Mouse (Mus musculus): ENCODE measurements around the gene Abhd2.
"Not testable (repeated sequence)": the region's sequence is repeated elsewhere in the genome, so short reads cannot be mapped to it uniquely, and the experiment has no call there.

Gene Abhd2

DNA sequence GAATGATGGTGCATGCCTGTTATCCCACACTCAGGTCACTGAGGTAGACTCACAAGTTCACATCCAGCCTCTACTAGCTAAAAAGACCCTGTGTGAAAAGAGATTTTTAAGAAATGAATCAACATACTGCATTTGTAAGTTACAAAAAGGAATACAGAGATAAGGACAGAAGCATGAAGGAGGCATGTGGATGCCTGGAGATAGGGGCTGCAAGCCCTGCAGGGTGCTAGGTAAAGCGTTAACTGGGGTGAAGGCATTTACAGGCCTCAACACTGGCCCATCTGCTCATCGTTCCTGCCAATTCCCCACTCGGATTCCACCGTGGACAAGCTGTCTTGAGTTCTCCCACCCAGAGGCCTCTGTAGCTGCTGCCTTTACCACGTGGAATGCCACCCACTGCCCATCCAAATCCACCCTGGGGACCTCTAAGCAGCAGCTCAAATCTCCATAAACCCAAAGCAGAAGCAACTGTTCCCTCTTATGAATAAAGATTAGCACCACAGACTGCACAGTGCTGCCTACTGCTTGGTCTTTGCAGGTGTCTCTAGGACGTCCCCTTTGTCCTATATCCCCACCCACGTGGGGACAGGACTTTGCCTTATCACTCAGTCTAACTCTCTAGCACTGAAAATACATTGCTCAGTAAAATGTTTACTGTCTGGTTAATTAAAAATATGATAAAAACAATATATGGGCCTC is 5.2 kb upstream of the Abhd2 start:
- DNase-seq (ENCODE audit: low spot score): no peak

GRCm38 (mm10) chr7:79268897-79269296 is 4.1 kb upstream of the Abhd2 start:
- DNase-seq (ENCODE audit: low spot score): no peak

- no peak for DNase-seq (ENCODE audit: low spot score)
Observed at GRCm38 (mm10) chr7:79269411-79269810, 3.6 kb upstream of the Abhd2 start.

GRCm38 (mm10) chr7:79269866-79270265 is 3.1 kb upstream of the Abhd2 start:
- no peak for DNase-seq (ENCODE audit: low spot score)

DNA sequence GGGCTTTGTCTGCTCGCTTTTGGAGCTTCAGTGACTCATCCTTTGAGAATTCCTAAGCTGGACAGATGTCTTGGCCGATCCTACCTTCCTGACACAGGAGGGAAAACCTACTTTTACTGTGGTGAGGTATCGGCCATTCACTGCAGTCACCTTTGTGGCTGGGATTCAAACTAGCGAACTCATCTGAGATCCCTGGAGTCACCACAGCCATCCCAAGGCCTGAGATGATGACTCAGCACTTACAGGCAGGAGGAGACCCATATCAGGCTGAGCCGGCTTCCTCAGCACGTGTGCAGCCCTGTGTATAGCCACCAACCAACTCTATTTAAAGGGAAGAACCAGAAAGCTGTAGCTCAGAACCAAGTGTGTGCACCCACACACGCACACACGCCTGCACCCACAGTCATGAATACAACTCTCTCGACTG is 2.0 kb upstream of the Abhd2 start:
- DNase-seq (ENCODE audit: low spot score): no peak

DNA sequence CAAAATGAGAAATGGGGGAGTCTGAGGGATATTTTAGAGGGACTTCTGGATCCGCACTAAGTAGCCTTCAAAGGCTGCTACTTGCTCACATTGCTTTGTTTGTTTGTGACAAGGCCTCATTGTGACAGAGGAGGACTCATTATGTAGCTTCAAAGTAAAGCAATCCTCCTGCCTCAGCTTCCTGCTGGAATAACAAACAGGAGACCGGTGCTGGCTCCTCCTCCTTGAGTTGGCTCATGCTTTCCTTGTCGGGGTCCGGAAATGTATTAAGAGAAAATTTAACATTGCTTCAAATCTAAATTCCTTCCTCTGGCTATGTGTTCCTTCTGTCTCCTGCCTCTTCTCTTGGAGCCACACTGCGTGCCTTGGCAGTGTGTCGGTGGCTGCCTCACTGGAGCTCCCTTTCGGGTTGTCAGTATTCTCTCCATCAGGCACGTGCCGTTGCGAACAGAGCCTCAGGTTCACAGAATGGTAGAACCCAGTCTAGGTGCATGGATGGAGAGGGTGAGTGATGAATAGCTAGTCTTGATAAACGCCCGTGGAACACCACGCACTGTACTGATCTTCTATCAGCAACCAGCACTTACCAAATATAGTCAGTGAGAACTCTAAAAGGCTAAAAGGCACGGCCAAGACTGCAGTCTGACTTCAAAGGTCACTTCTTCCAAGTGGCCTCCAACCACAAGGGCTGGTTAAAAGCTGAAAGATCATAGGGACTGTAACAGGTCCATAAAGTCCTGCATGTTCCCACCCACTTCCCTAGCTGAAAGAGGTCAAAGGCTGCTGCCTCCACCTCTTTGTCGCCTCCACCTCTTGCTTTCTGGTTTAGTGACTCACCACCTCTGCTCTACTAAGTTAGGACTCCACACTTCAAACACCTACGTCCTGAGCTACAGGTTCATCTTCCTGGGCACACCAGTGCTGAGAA is 874 bp upstream of the Abhd2 start:
- DNase-seq (ENCODE audit: low spot score): no peak

GRCm38 (mm10) chr7:79273738-79274472 is 906 bp downstream of the Abhd2 start:
- DNase-seq (ENCODE audit: low spot score): no peak

DNA sequence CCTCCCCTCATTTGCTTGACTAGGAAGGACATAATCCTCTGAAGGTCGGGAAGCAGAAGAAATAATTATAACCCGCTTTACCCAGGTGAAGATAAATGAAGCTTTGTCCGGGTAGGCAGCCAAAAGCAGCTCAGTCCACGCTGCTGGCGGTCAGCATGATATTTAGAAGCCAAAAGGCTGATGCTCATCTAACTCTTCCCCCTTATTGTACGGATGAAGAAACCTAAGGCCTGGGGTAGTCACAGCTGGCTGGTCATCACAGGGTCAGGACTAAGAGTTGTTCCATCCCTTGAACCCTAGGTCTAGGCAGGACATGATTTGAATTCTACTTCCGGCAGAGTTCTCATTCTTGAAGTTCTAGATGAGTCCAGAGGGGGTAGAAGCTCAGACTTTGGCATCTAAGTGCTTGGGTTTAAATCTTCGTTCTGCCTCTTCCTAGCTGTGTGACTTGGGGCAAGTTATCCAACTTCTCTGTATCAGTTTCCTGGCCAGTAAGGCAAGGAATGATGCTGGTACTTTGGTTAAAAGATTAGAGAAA is 1.5 kb downstream of the Abhd2 start:
- no peak for DNase-seq (ENCODE audit: low spot score)

DNA sequence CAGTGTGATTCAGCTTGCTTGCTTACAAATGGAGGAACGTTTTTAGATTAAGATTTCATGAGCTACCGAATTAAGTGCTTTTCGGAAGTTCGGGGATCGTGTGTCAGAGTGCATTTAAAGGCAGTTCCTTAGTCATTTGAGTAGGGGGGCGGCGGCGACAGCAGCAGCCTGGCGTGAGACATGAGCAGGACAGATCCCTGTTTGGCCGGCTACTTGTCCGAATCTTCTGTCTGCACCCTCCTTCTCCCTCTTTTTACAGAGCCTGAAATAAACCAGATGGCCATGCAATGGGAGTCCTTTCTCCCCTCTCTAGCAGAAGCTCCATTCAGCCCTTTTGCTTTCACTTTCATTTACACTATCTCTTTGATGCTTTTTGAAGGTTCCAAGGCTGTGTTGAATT is 2.3 kb downstream of the Abhd2 start:
- DNase-seq (ENCODE audit: low spot score): no peak

DNA sequence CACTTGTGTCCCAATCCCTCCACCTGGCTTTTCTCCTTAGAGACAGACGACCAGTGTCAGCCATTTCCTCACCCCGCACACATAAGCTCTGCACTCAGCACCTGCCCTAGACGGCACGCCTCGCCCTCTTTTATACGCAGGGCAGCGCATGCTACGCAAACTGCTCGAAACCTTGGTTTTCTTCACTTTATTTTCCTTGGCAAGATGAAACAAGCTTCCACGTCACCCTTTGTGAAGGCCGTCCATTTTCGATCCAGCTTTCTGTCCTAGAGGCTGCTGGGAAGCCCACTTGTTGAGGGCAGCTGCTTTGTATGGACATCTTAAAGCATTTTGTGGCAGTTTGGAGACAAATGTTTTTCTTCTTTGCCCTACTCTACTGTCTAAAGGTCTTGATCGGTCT is 5.4 kb downstream of the Abhd2 start:
- no peak for DNase-seq (ENCODE audit: low spot score)

DNA sequence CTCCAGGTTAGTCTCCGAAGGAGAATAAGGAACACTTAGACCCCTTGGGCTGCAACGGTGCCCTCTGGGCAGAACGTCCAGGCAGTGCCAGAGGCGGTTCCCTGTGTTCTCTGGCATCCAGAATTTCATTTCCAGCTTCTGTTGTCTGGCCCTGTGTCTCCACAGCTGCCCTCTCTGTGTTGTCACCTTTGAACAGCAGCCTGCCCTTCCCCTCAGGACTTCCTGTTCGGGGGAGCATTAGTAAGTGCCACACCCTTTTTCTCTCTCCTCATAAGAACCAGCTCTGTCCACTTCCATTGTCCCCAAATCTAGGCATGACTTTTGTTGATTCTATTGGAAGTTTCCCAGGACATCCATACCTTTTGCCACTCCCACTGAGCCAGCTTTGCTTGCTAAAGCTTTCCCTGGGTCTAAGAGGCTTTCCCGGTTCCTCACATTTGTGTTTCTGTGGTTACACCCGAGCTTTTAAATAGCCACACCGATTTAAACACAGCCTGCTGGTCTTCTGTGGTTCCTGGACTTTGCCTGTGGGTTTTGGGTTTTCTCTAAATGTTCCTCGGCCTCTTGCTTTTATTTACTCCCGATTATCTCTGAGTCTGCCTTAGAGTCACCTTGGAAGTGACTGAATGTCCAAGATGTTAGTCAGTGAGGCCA is 6.5 kb downstream of the Abhd2 start:
- peak; percentile 77 for DNase-seq (ENCODE audit: low spot score)

GRCm38 (mm10) chr7:79282883-79283670 is 10.1 kb downstream of the Abhd2 start:
- no peak for DNase-seq (ENCODE audit: low spot score)

- not testable (repeated sequence) for DNase-seq (ENCODE audit: low spot score)
Observed at GRCm38 (mm10) chr7:79283671-79283941, 10.6 kb downstream of the Abhd2 start.

GRCm38 (mm10) chr7:79284160-79284888 is 11.3 kb downstream of the Abhd2 start:
- no peak for DNase-seq (ENCODE audit: low spot score)

DNA sequence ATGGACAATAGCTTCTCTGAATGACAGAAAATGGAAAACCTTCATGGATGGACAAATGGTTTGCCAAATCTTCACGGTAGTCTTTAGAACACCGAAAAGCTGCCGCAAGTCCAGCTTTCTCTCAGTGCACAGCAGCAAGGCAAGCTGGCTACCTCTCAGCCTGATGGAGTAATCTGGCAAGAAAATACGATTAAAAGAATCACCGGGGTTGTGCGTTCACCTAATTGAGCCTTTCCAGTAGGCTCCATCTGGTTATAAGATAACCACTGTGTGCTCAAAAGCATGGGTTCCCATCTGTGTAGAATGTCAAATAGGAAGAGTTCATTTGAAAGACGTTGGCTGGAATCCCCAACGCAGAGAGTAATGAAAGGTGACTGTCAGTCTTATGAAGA is 11.9 kb downstream of the Abhd2 start:
- DNase-seq (ENCODE audit: low spot score): no peak

DNA sequence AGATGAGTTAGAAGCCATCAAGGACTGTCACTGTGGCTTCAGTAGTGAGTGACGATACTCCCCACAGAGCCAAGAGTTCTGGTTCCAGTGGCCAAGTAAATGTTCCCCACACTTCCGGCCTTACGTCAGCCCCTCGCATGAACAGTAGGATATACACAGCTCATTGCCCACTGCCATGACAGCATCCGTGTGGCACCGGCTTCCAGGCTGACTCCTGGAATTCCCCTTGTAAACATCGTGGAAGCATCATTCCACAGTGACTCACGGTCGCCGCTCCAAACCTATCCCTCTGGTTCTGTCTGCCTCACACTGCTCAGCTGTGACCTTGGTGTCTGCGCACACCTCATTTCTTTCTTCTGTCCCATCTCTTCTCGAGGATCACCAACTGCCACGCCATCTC is 12.4 kb downstream of the Abhd2 start:
- DNase-seq (ENCODE audit: low spot score): peak; percentile 82

DNA sequence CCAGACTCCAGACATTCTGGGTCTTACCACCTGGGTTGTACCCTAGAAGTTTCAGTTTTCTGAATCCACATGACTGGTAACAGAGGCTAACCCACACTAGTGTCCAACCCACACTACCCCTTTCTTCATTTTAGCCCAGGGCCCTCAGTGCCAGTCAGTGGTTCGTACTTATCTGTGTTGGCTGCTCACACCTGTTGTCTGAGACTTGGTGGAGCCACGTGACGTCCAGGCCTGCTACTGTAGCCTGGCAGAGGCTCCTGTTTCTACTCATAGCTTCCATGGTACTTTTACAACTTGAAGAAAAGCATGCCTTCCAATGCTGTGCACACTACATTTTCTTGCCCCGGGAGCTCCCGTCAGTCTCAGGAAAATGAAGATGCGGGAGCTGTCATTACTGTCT is 14.2 kb downstream of the Abhd2 start:
- no peak for DNase-seq (ENCODE audit: low spot score)

GRCm38 (mm10) chr7:79287928-79288327 is 14.9 kb downstream of the Abhd2 start:
- DNase-seq (ENCODE audit: low spot score): no peak

DNA sequence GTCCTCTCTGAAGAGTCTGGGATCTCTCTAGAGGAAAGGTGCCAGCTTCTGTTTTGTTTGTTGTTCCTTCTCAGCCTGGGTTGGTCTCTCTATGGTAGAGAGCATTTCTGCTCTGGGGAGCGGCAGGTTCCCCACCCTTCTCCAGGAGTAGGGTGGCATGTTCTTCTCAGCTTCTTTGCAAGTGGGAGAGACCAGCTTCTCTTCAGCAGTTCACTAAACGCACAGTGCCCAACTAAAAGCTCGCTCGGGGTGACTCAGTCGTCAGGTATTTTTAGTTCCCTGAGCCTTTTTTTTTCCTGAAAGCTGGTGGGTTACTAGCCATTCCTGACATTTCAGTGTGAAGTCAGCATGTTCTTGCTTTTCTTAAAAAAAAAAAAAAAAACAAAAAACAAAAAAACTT is 15.4 kb downstream of the Abhd2 start:
- peak; percentile 63 for DNase-seq (ENCODE audit: low spot score)

- DNase-seq (ENCODE audit: low spot score): no peak
Observed at GRCm38 (mm10) chr7:79293605-79294232, 20.7 kb downstream of the Abhd2 start.

Data from lung, postnatal 25 days (tissue).